Mouse (Mus musculus) lung, adult 2 months (tissue): ENCODE results near the gene 6330403K07Rik. TPM values are rescaled to one million over a fixed set of nuclear protein-coding genes. Genes with fewer than 3 reads are reported as not detected.

Source experiments
- DNase-seq: peaks from one replicate; pipeline ENCODE4 v3.0.0; 2022
- H3K4me1 ChIP-seq: fragments of 200-500 bp; 2 replicates; pipeline ENCODE4 v1.6.1; 2011; ENCODE audit warnings: low read length; ENCODE audit not compliant: control insufficient read depth, insufficient read depth
- H3K4me3 ChIP-seq: fragments of 200-500 bp; replicated peaks from 2 replicates; pipeline ENCODE3; 2011; ENCODE audit warnings: low read depth, mild to moderate bottlenecking, control low read depth, low read length; ENCODE audit errors: extremely low read depth
- CTCF ChIP-seq: fragments of 200-500 bp; IDR thresholded peaks from 2 replicates; pipeline ENCODE4 v1.5.1; 2011; ENCODE audit warnings: mild to moderate bottlenecking, low read length, control low read depth; ENCODE audit not compliant: insufficient read depth
- POLR2A ChIP-seq: fragments of 200-500 bp; IDR thresholded peaks from 2 replicates; pipeline ENCODE4 v1.6.1; 2011; ENCODE audit warnings: low read depth, mild to moderate bottlenecking, control low read depth, low read length, borderline replicate concordance; ENCODE audit errors: extremely low read depth
- WGBS: fragments of 180-500 bp; shearing (Covaris S2); methylation state at CpG from one replicate; pipeline ENCODE4 v1.1.7; 2018; 5-methylcytosine and 5-hydroxymethylcytosine counted together
- polyA plus RNA-seq: library from polyadenylated mRNA; depleted of rRNA; stranded (reverse); fragments of >200 nt; gene quantifications from 2 replicates; pipeline ENCODE4 v1.2.3, GENCODE M21; 2012; rRNA removed

6330403K07Rik gene
- polyA plus RNA-seq, result 1.5 and 1.7 TPM in 2 replicates

DNA sequence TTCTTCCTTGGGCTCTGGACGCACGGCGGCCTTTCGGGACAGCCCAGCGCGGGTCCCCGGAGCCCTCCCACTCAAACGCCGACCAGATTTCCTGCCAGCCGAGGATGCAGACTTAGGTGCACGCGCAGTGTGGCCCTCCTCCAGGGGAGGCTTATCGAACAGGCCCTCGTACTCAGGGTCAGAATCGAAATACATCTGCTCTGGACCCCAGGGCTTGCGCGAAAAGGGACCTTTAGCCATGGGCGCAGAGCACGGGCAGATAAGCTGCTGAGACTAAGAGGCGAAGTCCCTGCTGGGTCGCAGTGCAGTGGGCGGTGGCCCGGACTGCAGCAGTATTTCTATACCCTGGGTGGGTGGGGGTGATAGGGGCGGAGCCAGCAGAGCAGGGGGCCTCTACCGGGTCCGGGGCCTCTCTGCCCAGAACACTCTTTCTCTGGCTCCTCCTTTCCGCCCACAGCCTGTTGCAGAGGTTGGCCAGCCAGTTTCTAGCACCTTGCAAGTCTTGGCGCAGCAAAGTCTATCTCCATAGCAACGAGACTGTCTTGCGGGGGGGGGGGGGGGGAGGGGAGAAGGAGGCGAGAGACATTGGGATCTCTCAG lies at the start of gene 6330403K07Rik:
Gene 6330403K07Rik, minus strand, starts transcription at position 351 of the 599 bp plus-strand sequence.
- H3K4me3 ChIP-seq, result peak within 1 kb of the TSS; percentile 51
- no peak for DNase-seq
- 3% methylated on average over 30 of the region's 31 CpGs for WGBS

DNA sequence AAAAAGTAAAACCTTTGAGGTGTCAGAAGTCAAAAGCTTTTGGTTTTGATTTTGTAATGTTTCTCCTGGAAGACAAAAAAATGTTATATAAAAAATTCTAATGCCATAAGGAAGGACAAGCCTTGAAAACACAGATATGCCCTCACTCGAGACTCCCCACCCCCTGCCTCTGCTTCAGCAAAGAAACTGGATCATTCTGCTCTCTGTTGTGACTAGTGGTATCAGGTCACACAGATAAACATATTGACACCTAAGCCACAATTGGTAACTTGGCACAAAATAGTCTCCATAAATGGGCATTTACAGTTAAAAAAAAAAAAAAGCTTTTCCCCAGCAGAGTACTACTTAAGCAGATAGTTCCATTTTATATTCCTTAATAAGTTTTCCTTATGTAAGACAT lies 43.0 kb upstream of the 6330403K07Rik start:
- DNase-seq, result no peak
- Histone ChIP-seq H3K4me1 (no peaks in the 10 kb centered on the region), H3K4me3 (no peak overlapping the region)
- TF ChIP-seq CTCF (no peak), POLR2A (no peak)
- WGBS, result 46% methylated on average over 1 of the region's 1 CpGs

More for the DNA sequence above, at the start of gene 6330403K07Rik:
- no peaks in the 10 kb centered on the region; the same call in 1 of the 2 replicates for H3K4me1 ChIP-seq
- TF ChIP-seq POLR2A, result no peak
- TF ChIP-seq CTCF, result no peak

DNA sequence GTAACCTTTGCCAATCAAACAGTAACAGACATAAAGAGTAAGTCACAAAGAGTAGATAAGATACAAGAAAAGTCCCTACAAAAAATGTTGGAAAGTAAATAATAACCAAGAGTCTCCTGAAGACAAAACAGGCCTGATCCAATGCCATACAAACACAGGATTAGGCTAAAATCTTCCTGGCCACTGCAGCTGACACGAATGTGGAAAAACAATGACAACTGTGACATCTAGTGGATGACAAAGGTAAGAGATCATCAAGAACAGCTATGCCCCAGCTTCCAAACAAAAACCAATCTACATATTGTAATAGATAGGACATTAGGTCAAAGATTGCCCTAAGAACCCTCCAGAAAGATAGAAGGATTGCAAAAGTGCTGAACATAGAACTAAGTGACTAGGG lies 19.2 kb upstream of the 6330403K07Rik start:
- H3K4me3 ChIP-seq, result no peak overlapping the region
- no peak for DNase-seq
- TF ChIP-seq POLR2A, result no peak
- WGBS, result 0% methylated on average over 1 of the region's 1 CpGs
- no peaks in the 10 kb centered on the region for H3K4me1 ChIP-seq

DNA sequence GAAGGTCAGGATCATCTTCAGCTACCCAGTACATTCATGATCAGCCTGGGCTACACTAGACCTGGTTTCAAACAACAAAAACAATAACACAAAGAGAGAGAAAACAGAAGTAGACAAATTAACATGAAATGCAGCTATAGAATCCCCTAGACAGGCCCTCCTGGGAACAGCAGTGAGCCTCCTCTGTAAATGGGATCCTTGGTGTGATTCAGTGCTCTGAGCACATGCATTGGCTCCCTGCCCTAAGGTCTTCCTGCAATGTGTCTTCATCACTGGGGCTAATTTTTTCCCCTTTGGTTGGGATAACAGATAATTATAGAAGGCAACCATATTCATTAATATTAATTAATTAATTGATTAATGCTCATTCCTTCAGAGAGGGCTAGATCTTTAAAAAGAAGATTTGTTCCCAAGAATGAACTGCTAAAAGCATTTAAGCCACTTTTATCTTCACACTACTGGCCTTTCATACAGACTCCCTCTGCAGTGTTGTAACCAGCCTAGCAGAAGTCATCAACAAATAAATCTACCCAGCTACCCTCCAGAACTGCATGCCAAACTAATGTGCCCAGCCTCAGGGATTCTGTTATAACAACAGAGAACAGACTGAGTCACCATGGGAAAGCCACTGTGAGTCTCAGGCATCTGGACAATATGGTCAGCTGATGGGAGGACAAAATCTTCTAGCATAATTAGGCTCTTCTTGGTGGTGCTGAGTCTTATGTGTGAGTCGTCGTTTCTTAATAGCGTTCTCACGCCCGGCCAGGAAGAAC lies 6.4 kb upstream of the 6330403K07Rik start:
- TF ChIP-seq CTCF, result no peak
- TF ChIP-seq POLR2A, result no peak
- no peak for DNase-seq
- 96% methylated on average over 5 of the region's 5 CpGs for WGBS

DNA sequence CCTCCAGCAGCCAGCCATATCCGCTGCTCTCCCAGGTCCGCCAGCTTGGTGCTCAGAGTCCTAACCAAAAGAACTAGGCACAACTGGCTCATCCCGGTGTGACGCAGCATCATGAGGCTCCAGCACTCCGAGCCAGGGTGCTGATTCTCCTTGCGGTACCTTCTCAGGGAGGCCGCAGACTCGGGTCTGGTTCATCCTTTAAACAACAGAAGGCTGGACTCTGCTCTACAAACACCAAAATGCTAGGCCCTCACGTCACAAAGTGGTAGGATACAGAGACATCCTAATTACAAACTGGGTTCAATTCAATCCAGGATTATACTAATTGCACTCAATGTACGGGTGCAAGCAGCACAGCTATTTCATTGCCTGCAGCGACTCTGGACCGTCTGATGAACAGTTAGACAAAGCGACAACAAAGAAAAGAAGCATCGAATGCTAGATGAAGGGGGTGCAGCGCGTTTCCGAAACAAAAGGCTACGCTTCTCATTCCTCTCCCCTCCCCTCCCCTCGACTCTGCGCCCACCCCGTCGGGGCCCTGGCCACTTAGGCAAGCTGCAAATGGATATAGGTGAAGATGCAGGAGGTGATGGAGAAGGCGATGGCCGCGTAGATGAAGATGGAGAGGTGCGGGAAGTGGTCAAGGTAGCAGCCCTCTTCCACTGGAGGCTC lies 686 bp downstream of the 6330403K07Rik start:
- Histone ChIP-seq H3K4me1 (no peaks in the 10 kb centered on the region; the same call in 1 of the 2 replicates), H3K4me3 (no peak overlapping the region)
- DNase-seq, result no peak
- TF ChIP-seq POLR2A (no peak), CTCF (no peak)
- 16% methylated on average over 26 of the region's 26 CpGs for WGBS

More for the DNA sequence above, 6.4 kb upstream of the 6330403K07Rik start:
- no peaks in the 10 kb centered on the region for H3K4me1 ChIP-seq
- H3K4me3 ChIP-seq, result no peak overlapping the region

DNA sequence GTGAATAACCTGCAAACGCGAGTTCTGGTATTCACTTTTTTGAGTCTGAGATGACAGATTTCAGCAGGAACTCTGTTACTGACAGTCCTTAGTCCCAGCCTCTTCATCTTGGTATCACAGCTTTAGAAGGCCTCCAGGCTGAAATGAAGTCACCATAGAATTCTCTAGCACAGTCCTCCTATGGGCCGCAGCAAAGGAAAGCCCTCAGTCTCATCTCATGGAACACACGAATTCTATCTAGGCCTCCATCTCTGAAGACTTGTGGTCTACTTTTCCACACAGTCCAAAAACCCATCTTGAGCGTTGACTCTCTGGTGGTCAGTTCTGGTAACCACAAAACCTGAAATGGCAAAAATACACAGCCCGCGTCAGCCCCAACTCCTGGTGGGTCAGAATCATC lies 1.2 kb downstream of the 6330403K07Rik start:
- no peak overlapping the region for H3K4me3 ChIP-seq
- no peak for DNase-seq
- 69% methylated on average over 7 of the region's 7 CpGs for WGBS
- H3K4me1 ChIP-seq, result no peaks in the 10 kb centered on the region; the same call in 1 of the 2 replicates
- TF ChIP-seq POLR2A, result no peak
- TF ChIP-seq CTCF, result no peak

DNA sequence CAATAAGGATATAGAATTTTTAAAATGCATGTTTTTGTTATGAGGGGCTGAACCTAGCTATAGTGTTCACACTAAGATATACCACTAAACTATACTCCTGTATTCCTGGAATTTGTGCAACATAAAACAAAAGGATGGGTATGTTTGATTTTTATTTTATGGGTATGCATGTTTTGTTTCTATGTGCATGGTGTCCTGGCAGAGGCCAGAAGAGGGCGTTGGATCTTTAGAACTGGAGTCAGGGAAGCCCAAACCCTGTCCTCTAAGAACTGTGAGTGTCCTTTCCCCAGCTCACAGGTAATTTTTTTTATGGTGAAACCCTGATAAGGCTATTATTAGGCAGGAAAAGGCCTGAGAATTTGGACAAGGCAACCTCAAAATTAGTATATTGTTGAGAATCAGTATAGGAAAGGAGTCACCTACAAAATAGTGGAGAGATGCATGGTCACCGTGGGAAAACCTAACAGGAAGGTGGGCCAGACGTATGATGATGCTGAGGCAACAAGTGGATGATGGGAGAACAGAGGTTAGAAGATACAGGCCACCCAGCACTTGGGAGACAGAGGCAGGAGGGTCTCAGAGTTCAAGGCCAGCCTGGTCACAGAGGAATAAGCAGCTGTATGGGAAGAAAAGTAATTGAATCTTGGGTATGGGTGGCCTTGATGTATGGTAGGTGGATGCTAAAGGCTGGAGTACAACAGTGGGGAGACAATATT lies 3.8 kb downstream of the 6330403K07Rik start:
- TF ChIP-seq POLR2A (no peak), CTCF (no peak)
- no peaks in the 10 kb centered on the region; the same call in 1 of the 2 replicates for H3K4me1 ChIP-seq
- 77% methylated on average over 3 of the region's 3 CpGs for WGBS

DNA sequence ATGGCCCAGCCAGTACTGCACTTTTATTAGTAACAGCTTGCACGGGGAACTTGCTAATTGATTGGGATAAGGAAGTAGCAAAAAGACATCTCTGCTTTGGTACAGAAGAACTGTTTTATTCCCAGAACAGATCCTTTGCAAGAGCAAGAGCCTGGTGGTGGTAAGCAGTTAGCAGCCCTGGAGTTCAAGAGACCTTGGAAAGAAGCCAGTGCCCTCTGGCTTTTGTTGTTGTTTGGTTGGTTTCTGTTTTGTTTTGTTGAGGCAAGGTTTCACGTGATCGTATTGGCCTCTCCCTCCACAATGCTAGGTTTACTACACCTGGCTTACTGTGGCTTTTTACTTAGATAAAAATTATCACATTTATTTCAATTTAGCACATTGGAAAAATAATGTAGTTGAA lies 5.0 kb downstream of the 6330403K07Rik start:
- DNase-seq, result no peak
- WGBS, result 57% methylated on average over 3 of the region's 3 CpGs
- no peak overlapping the region for H3K4me3 ChIP-seq
- TF ChIP-seq POLR2A, result no peak
- no peaks in the 10 kb centered on the region; the same call in 1 of the 2 replicates for H3K4me1 ChIP-seq

More for the DNA sequence above, 3.8 kb downstream of the 6330403K07Rik start:
- H3K4me3 ChIP-seq, result no peak overlapping the region
- no peak for DNase-seq
